Mouse (Mus musculus) intestine, embryonic 15.5 days (tissue): Measurements from ENCODE around the gene Ctsw. TPM values are rescaled to one million over a fixed set of nuclear protein-coding genes. Genes with fewer than 3 reads are reported as not detected.

Experiments used
- ATAC-seq: fragments of 200-750 bp; cut with Nextera tagmentation; 2 replicates; pipeline ENCODE4 v1.8.0; 2017; ENCODE audit warnings: moderate TSS enrichment, moderate library complexity
- H3K27ac ChIP-seq: fragments of 300-500 bp; sonication (generic); 2 replicates; pipeline ENCODE4 v1.5.1; 2015; ENCODE audit warnings: mild to moderate bottlenecking, inconsistent platforms
- H3K27me3 ChIP-seq: fragments of 300-500 bp; sonication (generic); replicated peaks from 2 replicates; pipeline ENCODE4 v1.6.1; 2015; ENCODE audit warnings: inconsistent platforms
- H3K36me3 ChIP-seq: fragments of 300-500 bp; sonication (generic); 2 replicates; pipeline ENCODE4 v1.6.1; 2015; ENCODE audit warnings: inconsistent platforms
- H3K4me1 ChIP-seq: fragments of 300-500 bp; sonication (generic); replicated peaks from 2 replicates; pipeline ENCODE4 v1.6.1; 2015; ENCODE audit warnings: inconsistent platforms
- H3K4me2 ChIP-seq: fragments of 300-500 bp; sonication (generic); replicated peaks from 2 replicates; pipeline ENCODE4 v1.6.1; 2015; ENCODE audit warnings: mild to moderate bottlenecking, inconsistent platforms
- H3K4me3 ChIP-seq: fragments of 300-500 bp; sonication (generic); replicated peaks from 2 replicates; pipeline ENCODE4 v1.5.1; 2015; ENCODE audit warnings: inconsistent platforms
- H3K9ac ChIP-seq: fragments of 300-500 bp; sonication (generic); 2 replicates; pipeline ENCODE4 v1.6.1; 2015; ENCODE audit warnings: inconsistent platforms
- H3K9me3 ChIP-seq: fragments of 300-500 bp; sonication (generic); 2 replicates; pipeline ENCODE4 v1.6.1; 2016; ENCODE audit warnings: inconsistent platforms
- WGBS: fragments of 180-500 bp; shearing (Covaris S2); methylation state at CpG from one replicate; pipeline ENCODE4 v1.1.7; 2015; 5-methylcytosine and 5-hydroxymethylcytosine counted together
- polyA plus RNA-seq: library from polyadenylated mRNA; unstranded; fragments of >200 nt; fragmentation: Nextera tagmentation; extraction: Ambion mirVana; gene quantifications from 2 replicates; pipeline ENCODE4 v1.2.1, GENCODE M21; 2015

The Ctsw gene
- polyA plus RNA-seq, 1 experiment from 2014 or later, result 2.1 TPM

DNA sequence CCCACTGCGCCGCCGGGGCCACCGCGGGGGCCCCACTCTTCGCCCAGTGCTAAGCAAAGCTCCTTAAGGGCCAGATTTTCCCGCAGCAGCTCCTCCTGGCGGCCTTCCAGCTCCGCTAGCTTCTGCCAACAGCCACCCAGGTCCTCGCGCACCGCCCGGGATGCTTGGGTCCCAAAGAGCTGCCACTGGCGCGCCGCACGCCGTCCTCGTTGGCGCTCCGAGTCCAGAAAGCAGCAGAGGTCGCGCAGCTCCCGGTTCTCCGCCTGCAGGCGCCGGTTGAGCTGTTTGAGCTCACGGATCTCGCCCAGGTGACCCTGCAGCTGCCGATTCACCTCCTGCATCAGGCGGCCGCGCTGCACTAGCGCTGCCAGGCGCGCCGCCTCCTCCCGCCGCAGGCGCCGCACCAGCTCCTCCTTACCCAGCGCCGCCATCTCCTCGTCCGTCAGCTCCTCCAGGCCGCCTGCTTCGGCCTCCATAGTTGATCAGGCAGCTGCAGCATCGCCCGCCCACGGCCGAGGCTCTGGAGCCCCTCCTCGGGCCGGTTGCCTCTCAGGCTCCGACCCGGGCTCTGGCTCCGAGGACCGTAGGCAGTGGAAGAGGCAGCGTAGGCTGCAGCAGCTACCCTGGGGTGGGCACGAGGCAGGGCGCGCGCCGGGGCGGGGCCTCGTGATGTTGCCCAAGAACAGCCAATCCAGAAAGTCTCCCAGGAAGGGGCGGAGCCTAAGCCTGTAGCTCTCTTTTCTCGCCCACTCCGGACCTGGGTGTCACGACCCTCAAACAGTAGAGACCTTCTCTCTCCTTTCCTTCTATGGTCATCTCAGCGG is 11.2 kb downstream of the Ctsw start:
- WGBS, result under 1% methylated on average over 70 of the region's 70 CpGs
- peak; percentile 91 for ATAC-seq
- H3K27ac ChIP-seq, result peak overlapping the region; percentile 92
- H3K4me3 ChIP-seq, result peak overlapping the region; percentile 88
- peaks cover 32% of the 10 kb centered on the region for H3K4me1 ChIP-seq
- H3K9me3 ChIP-seq, result no peaks in the 10 kb centered on the region
- peak overlapping the region; percentile 98 for H3K4me2 ChIP-seq
- H3K36me3 ChIP-seq, result no peaks in the 10 kb centered on the region
- peak overlapping the region; percentile 90 for H3K9ac ChIP-seq
- H3K27me3 ChIP-seq, result no peaks in the 10 kb centered on the region

DNA sequence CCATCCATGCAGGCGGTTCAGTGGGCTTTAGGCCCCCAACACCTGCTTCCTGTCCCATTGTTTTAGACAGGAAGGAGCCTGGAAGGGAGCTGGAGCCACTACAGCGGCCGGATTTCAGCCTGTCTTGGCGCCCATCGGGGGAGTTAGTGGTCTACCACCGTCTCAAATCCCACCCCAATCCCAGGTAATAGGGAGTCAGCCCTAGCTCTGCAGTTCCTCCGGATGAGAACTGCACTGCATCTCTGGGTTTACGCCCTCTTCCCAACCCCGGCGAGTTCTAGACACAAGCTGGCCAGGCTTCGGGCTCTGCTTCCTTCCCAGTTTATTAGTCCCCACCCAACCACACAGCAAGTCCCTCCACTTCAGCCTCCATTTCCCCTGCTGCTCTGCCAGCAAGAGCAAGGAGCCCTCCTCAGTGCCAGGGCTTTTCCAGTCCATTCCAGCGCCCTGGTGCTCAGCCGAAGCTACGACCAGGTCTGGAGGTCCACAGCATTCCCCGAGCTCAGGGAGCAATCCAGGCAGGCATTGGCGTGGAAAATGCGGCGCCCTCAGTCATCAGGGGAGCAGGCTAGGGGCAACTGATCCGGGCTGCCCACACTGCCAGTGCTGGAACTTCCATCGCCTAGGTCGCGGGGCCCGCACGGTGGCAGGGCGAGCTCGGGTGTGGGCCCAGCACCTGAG is 11.9 kb downstream of the Ctsw start:
- H3K4me3 ChIP-seq, result peak overlapping the region; percentile 88

DNA sequence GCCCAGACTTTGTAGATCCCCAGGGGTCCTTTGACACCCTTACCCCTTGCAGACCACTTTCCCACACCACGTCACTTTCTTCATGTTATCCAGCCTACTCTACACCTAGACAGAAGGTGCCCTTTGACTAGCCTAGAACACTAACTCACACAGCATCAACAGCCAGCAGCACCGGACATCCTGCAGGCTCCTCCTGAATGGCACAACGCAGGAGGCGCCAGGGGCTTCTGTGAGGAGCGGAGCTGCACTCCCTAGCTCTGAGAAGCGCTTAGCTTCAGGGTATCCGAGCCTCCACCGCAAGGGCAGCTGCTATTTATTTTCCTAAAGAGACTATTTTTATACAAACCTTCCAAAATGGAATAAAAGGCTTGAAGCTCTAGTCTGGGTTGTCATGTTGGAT is 12.7 kb downstream of the Ctsw start:
- H3K4me2 ChIP-seq, result peak overlapping the region; percentile 98
- peak overlapping the region; percentile 90; the same call in 1 of the 2 replicates for H3K9ac ChIP-seq
- no peaks in the 10 kb centered on the region for H3K9me3 ChIP-seq
- ATAC-seq, result no peak
- H3K4me1 ChIP-seq, result peaks cover 27% of the 10 kb centered on the region; the same call in 1 of the 2 replicates
- H3K4me3 ChIP-seq, result peak overlapping the region; percentile 88
- H3K27me3 ChIP-seq, result 0 out of 2 replicates have a peak, but pooled peaks cover 2% of the 10 kb centered on the region
- WGBS, result 62% methylated on average over 8 of the region's 8 CpGs
- H3K27ac ChIP-seq, result no peak overlapping the region
- no peaks in the 10 kb centered on the region for H3K36me3 ChIP-seq

More for the DNA sequence above, 11.9 kb downstream of the Ctsw start:
- Histone ChIP-seq H3K9me3 (no peaks in the 10 kb centered on the region), H3K9ac (peak overlapping the region; percentile 90), H3K27ac (peak overlapping the region; percentile 92), H3K4me2 (peak overlapping the region; percentile 98), H3K4me1 (peaks cover 30% of the 10 kb centered on the region), H3K36me3 (no peaks in the 10 kb centered on the region), H3K27me3 (no peaks in the 10 kb centered on the region)
- 2% methylated on average over 26 of the region's 26 CpGs for WGBS
- ATAC-seq, result no peak

DNA sequence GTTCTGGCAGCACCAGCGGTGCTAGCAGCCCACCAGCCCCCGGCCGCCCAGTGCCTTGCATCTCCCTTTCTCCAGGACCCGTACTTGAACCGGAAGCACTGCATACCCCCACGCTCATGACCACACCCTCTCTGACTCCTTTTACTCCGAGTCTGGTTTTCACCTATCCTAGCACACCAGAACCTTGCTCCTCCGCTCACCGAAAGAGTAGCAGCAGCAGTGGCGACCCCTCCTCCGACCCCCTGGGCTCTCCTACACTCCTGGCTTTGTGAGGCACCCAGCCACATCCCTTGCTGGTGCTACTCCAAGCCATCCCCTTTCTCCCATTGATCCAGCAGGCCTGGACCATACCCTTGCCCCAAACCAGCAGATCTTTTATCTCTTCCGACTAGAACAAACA is 13.3 kb downstream of the Ctsw start:
- WGBS, result 76% methylated on average over 12 of the region's 12 CpGs
- Histone ChIP-seq H3K9me3 (no peaks in the 10 kb centered on the region), H3K9ac (0 out of 2 replicates have a peak overlapping the region, but pooled peaks have one; percentile 90), H3K27me3 (peaks cover 5% of the 10 kb centered on the region), H3K36me3 (no peaks in the 10 kb centered on the region), H3K27ac (no peak overlapping the region), H3K4me3 (peak overlapping the region; percentile 88), H3K4me1 (peaks cover 27% of the 10 kb centered on the region; the same call in 1 of the 2 replicates), H3K4me2 (peak overlapping the region; percentile 98)
- ATAC-seq, result no peak

DNA sequence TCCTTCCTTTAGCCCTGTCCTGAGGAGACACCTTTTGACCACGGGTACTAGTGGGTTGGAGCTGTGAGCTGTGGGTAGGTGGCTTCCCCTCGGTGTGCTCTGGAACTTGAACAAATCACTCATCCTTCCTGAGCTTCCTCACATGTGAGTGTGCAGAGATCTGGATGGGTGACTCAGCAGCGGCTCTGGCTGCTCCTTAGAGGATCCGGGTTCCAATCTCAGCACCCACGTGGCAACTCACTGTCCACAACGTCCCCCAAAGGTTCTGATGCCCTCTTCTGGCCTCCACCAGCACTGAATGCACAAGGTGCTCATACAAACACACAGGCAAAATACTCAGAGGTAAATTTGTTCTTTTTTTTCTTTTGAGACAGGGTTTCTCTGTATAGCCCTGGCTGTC is 16.5 kb downstream of the Ctsw start:
- Histone ChIP-seq H3K4me2 (no peak overlapping the region), H3K27ac (no peak overlapping the region), H3K9me3 (no peaks in the 10 kb centered on the region), H3K4me3 (no peak overlapping the region), H3K4me1 (peaks cover 33% of the 10 kb centered on the region), H3K9ac (no peak overlapping the region), H3K27me3 (peaks cover 34% of the 10 kb centered on the region), H3K36me3 (no peaks in the 10 kb centered on the region)
- 77% methylated on average over 6 of the region's 6 CpGs for WGBS
- ATAC-seq, result no peak

DNA sequence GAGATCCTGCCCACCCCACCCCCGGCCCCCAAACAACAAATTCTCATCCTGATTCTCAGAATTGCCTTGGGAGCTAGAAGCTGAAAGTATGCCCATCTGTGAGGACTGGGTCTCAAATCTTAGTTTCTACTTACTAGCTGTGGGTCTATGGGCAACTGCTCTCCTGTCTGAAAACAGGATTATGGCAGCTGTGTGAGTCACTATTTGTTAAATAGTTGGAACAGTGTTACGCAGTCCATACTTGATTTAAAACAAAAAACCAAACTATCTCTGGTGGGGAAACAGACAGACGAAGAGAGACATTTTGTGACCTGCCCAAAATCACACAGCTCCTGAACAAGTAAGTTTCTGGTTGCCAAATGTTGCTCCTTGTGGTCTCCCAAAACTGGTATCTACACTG is 18.6 kb downstream of the Ctsw start:
- H3K4me1 ChIP-seq, result peaks cover 15% of the 10 kb centered on the region
- no peak overlapping the region for H3K4me3 ChIP-seq
- H3K4me2 ChIP-seq, result no peak overlapping the region
- no peak for ATAC-seq
- H3K27me3 ChIP-seq, result peaks cover 41% of the 10 kb centered on the region
- 79% methylated on average over 3 of the region's 3 CpGs for WGBS
- no peak overlapping the region for H3K9ac ChIP-seq
- H3K9me3 ChIP-seq, result no peaks in the 10 kb centered on the region
- H3K27ac ChIP-seq, result no peak overlapping the region
- H3K36me3 ChIP-seq, result no peaks in the 10 kb centered on the region

DNA sequence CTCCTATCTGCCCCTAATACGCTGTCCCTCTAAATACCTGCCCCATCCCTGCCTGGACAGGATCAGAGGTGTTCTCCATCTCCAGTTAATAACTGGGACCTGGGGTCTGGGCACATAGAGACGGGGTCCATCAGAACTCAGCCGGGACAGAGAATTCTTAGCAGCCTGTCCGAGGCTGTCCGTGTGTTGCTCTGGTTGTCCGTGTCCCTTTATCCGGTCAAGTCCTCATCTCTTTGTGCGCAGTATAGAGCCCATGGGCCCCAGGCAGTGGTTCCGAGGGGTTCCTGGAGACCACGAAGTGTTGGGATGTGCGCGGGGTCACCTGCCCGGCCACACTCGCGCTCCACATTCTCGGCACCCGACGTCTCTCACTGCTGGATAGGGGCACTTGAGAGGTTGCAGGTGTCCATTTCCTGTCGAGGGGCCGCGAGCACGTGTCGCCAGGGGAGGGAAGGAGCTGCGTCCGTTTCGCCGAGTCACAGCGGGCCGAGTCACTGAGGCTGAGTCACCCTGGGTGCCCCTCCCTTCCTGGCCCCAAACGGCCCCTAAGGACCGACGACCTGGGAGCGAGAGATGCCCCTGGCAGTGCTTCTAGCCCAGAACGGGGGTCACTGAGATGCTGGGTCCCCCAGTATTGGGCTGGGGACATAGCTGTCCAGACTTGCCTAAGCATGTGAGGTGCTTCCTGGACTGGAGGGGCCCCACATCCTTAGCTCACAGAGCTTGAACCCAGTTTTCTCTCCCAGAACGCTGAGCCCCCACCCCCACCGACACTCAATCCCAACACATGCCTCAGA is 19.8 kb downstream of the Ctsw start:
- Histone ChIP-seq H3K4me2 (peak overlapping the region; percentile 97), H3K36me3 (no peaks in the 10 kb centered on the region), H3K27me3 (peaks cover 45% of the 10 kb centered on the region), H3K9me3 (no peaks in the 10 kb centered on the region), H3K27ac (no peak overlapping the region), H3K9ac (peak overlapping the region; percentile 44; the same call in 1 of the 2 replicates), H3K4me1 (peaks cover 12% of the 10 kb centered on the region), H3K4me3 (peak overlapping the region; percentile 54)
- no peak for ATAC-seq
- 5% methylated on average over 36 of the region's 36 CpGs for WGBS

DNA sequence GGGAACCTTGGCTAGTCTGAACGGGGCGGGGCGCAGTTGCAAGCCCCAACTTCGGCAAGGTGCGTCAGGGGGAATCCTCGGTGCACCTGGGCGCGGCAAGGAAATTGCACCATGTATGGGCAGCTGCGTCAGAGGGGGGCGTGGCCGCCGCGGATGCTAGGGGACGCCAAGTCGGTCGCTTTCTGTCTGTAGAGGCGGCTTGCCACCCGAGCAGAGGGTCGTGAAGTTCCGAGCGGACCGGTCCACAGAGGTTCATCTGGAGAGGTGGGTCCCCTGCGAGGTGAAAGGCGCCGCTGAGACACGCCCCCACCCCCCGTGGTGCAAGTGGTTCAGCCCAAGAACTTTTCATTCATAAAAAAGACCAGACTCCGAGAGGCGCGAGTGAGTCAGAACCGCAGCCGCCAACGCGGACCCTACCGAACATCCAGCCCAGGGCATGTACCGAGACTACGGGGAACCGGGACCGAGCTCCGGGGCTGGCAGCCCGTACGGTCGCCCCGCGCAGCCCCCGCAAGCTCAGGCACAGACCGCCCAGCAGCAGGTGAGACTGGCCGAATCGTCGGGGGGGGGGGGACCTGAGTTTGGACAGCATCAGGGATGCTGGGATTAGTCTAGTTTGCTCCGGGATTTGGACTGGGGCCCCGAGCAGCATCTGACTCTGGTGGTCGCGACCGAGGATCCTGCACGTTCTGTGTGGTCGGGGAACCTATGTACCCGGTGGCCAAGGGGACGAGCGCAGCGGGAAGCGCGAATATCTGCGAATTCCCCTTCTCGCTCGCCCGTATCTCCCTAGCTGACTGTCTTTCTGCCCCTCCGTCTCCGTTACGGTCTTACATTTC is 20.6 kb downstream of the Ctsw start, which contains the start of gene Fosl1:
TSS of gene Fosl1 (plus strand) at position 33 of the 839 bp plus-strand sequence.
- peak; percentile 82 for ATAC-seq
- WGBS, result under 1% methylated on average over 67 of the region's 70 CpGs
- Histone ChIP-seq H3K9ac (peak within 1 kb of the TSS; percentile 44), H3K4me3 (peak within 1 kb of the TSS; percentile 54), H3K36me3 (no peaks in the 10 kb centered on the region), H3K4me1 (peaks cover 12% of the 10 kb centered on the region), H3K27me3 (peaks cover 45% of the 10 kb centered on the region), H3K4me2 (peak within 1 kb of the TSS; percentile 97), H3K9me3 (no peaks in the 10 kb centered on the region), H3K27ac (no peak within 1 kb of the TSS)

DNA sequence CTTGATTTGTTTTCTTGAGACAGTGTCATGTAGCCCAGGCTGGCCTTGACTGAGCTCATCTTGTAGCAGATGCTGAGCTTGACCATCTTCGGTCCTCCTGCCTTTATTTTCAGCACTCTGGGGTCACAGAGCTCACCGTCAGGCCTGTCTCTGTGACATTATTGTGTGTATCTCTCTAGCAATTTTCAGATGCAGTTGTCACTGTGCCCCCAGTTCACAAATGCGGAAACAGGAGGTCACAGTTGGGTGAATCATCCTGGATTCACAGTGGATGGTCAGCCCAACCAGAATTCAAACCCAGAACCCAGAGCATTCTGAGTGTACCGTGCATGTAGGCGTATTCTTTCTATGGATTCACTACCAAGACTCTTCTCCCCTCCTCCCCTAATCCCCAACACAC is 22.6 kb downstream of the Ctsw start:
- Histone ChIP-seq H3K36me3 (no peaks in the 10 kb centered on the region), H3K9ac (no peak overlapping the region), H3K27ac (no peak overlapping the region), H3K27me3 (peaks cover 45% of the 10 kb centered on the region), H3K4me3 (no peak overlapping the region), H3K4me1 (peaks cover 12% of the 10 kb centered on the region), H3K9me3 (no peaks in the 10 kb centered on the region), H3K4me2 (no peak overlapping the region)
- no peak for ATAC-seq
- WGBS, result 93% methylated on average over 5 of the region's 5 CpGs

DNA sequence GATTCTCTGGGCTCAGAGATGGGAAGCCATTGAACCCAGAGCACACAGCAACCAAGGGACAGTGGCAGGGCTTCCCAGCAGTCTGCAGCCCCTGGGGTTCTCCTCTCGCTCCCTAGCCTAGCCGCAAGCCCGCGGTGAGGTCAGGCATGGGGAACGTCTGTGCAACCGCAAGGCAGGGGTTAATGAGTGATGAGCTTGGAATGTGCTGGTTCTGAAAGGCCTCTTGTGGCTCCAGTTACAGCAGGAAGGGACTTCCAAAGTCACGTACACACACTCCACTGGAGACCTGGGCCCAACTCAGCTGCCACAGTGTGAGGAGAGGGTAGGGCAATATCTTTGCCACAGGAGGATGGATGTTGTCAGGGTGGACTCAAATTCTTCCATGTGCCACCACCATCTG is 23.4 kb downstream of the Ctsw start:
- H3K27ac ChIP-seq, result no peak overlapping the region
- 22% methylated on average over 7 of the region's 7 CpGs for WGBS
- H3K27me3 ChIP-seq, result peaks cover 39% of the 10 kb centered on the region
- no peak for ATAC-seq
- no peak overlapping the region for H3K9ac ChIP-seq
- H3K4me2 ChIP-seq, result no peak overlapping the region
- no peaks in the 10 kb centered on the region for H3K36me3 ChIP-seq
- H3K4me3 ChIP-seq, result no peak overlapping the region
- H3K4me1 ChIP-seq, result peaks cover 12% of the 10 kb centered on the region
- H3K9me3 ChIP-seq, result no peaks in the 10 kb centered on the region

DNA sequence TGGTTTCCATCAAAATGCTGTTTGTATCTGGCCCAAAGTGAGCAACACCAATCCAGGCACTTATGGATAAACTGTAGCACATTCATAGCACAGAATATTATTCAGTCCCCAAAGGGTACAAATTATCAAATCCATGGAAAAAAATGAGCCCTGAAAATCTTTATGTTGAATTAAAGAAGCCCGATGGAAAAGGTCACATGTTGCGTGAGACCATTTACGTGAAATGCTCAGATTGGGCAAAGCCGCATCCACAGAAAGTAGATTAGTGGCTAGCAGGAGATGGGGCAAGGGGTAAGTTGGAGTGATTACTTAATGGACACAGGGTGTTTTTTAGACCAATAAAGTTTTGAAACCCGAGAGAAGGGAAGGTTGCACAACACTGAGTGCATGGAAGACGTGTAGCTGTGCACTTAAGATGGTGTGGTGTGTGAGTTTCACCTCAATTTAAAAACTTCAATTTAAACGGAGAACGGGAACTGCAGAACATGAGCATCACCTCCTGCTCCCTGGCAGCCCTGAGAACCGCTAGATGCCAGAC is 23.9 kb downstream of the Ctsw start:
- Histone ChIP-seq H3K27ac (no peak overlapping the region), H3K9ac (no peak overlapping the region), H3K4me1 (peaks cover 12% of the 10 kb centered on the region), H3K4me2 (no peak overlapping the region), H3K27me3 (peaks cover 35% of the 10 kb centered on the region), H3K36me3 (no peaks in the 10 kb centered on the region), H3K9me3 (no peaks in the 10 kb centered on the region), H3K4me3 (no peak overlapping the region)
- 61% methylated on average over 9 of the region's 9 CpGs for WGBS
- ATAC-seq, result no peak
